Mouse (Mus musculus): ENCODE results near the gene Tssk3. TPM values are rescaled to one million over a fixed set of nuclear protein-coding genes. Genes with fewer than 3 reads are reported as not detected.

Gene Tssk3
- polyA plus RNA-seq, 1 experiment from 2014 or later = not detected

GRCm38 (mm10) chr4:129513891-129514290 is 23.1 kb upstream of the Tssk3 start:
- H3K27ac ChIP-seq (ENCODE audit: low read depth, low read length) = peak overlapping the region; percentile 96
- peak overlapping the region; percentile 98 for H3K4me3 ChIP-seq (ENCODE audit: low read depth, low read length)
- H3K9ac ChIP-seq (ENCODE audit: low read depth, low read length) = peak overlapping the region; percentile 100
- H3K9me3 ChIP-seq (replicated peaks; ENCODE audit: control insufficient read depth, low read length) = no peaks in the 10 kb centered on the region
- peak; percentile 23; the same call in 1 of the 2 replicates for ATAC-seq (replicated peaks; ENCODE audit: insufficient number of reproducible peaks, low FRiP score, low TSS enrichment)
- under 1% methylated on average over 51 of the region's 57 CpGs for WGBS (ENCODE audit: insufficient replicate concordance)
- H3K4me2 ChIP-seq = peak overlapping the region; percentile 78
- no peaks in the 10 kb centered on the region for H3K27me3 ChIP-seq (ENCODE audit: control insufficient read depth, insufficient read depth, low read length)
- H3K4me1 ChIP-seq (ENCODE audit: control insufficient read depth, insufficient read depth, low read length) = peaks cover 5% of the 10 kb centered on the region; the same call in 1 of the 2 replicates
- H3K36me3 ChIP-seq (ENCODE audit: control insufficient read depth, insufficient read depth, low read length) = peaks cover 9% of the 10 kb centered on the region; the same call in 1 of the 2 replicates

GRCm38 (mm10) chr4:129513086-129513767 is 22.4 kb upstream of the Tssk3 start, which contains the start of gene Marcksl1:
Marcksl1 (plus strand) TSS chr4:129513581.
- no peaks in the 10 kb centered on the region for H3K27me3 ChIP-seq (ENCODE audit: control insufficient read depth, insufficient read depth, low read length)
- peak within 1 kb of the TSS; percentile 100 for H3K9ac ChIP-seq (ENCODE audit: low read depth, low read length)
- H3K36me3 ChIP-seq (ENCODE audit: control insufficient read depth, insufficient read depth, low read length) = peaks cover 6% of the 10 kb centered on the region; the same call in 1 of the 2 replicates
- peak within 1 kb of the TSS; percentile 96 for H3K27ac ChIP-seq (ENCODE audit: low read depth, low read length)
- H3K9me3 ChIP-seq (replicated peaks; ENCODE audit: control insufficient read depth, low read length) = no peaks in the 10 kb centered on the region
- H3K4me2 ChIP-seq = peak within 1 kb of the TSS; percentile 78
- peak within 1 kb of the TSS; percentile 98 for H3K4me3 ChIP-seq (ENCODE audit: low read depth, low read length)
- ATAC-seq (replicated peaks; ENCODE audit: insufficient number of reproducible peaks, low FRiP score, low TSS enrichment) = peak; percentile 78
- WGBS (ENCODE audit: insufficient replicate concordance) = 6% methylated on average over 47 of the region's 47 CpGs
- H3K4me1 ChIP-seq (ENCODE audit: control insufficient read depth, insufficient read depth, low read length) = peaks cover 6% of the 10 kb centered on the region; the same call in 1 of the 2 replicates

GRCm38 (mm10) chr4:129511413-129512096 is 20.7 kb upstream of the Tssk3 start:
- WGBS (ENCODE audit: insufficient replicate concordance) = 58% methylated on average over 6 of the region's 6 CpGs
- H3K36me3 ChIP-seq (ENCODE audit: control insufficient read depth, insufficient read depth, low read length) = peaks cover 1% of the 10 kb centered on the region; the same call in 1 of the 2 replicates
- H3K4me1 ChIP-seq (ENCODE audit: control insufficient read depth, insufficient read depth, low read length) = peaks cover 13% of the 10 kb centered on the region
- ATAC-seq (replicated peaks; ENCODE audit: insufficient number of reproducible peaks, low FRiP score, low TSS enrichment) = no peak
- H3K27me3 ChIP-seq (ENCODE audit: control insufficient read depth, insufficient read depth, low read length) = no peaks in the 10 kb centered on the region
- no peak overlapping the region for H3K4me2 ChIP-seq
- H3K9me3 ChIP-seq (replicated peaks; ENCODE audit: control insufficient read depth, low read length) = no peaks in the 10 kb centered on the region
- no peak overlapping the region for H3K9ac ChIP-seq (ENCODE audit: low read depth, low read length)
- no peak overlapping the region for H3K4me3 ChIP-seq (ENCODE audit: low read depth, low read length)
- no peak overlapping the region for H3K27ac ChIP-seq (ENCODE audit: low read depth, low read length)

- Histone ChIP-seq H3K4me1 (ENCODE audit: control insufficient read depth, insufficient read depth, low read length) (peaks cover 13% of the 10 kb centered on the region), H3K36me3 (ENCODE audit: control insufficient read depth, insufficient read depth, low read length) (no peaks in the 10 kb centered on the region), H3K9me3 (replicated peaks; ENCODE audit: control insufficient read depth, low read length) (no peaks in the 10 kb centered on the region), H3K4me3 (ENCODE audit: low read depth, low read length) (no peak overlapping the region), H3K27me3 (ENCODE audit: control insufficient read depth, insufficient read depth, low read length) (no peaks in the 10 kb centered on the region), H3K9ac (ENCODE audit: low read depth, low read length) (no peak overlapping the region), H3K27ac (ENCODE audit: low read depth, low read length) (no peak overlapping the region), H3K4me2 (no peak overlapping the region)
- WGBS (ENCODE audit: insufficient replicate concordance) = 67% methylated on average over 6 of the region's 6 CpGs
- no peak for ATAC-seq (replicated peaks; ENCODE audit: insufficient number of reproducible peaks, low FRiP score, low TSS enrichment)
Measured at GRCm38 (mm10) chr4:129510723-129511412, 20.0 kb upstream of the Tssk3 start.

- H3K27me3 ChIP-seq (ENCODE audit: control insufficient read depth, insufficient read depth, low read length) = no peaks in the 10 kb centered on the region
- H3K4me2 ChIP-seq = no peak overlapping the region
- H3K9me3 ChIP-seq (replicated peaks; ENCODE audit: control insufficient read depth, low read length) = no peaks in the 10 kb centered on the region
- H3K27ac ChIP-seq (ENCODE audit: low read depth, low read length) = no peak overlapping the region
- no peak overlapping the region for H3K9ac ChIP-seq (ENCODE audit: low read depth, low read length)
- peaks cover 13% of the 10 kb centered on the region for H3K4me1 ChIP-seq (ENCODE audit: control insufficient read depth, insufficient read depth, low read length)
- WGBS (ENCODE audit: insufficient replicate concordance) = 51% methylated on average over 3 of the region's 3 CpGs
- no peak for ATAC-seq (replicated peaks; ENCODE audit: insufficient number of reproducible peaks, low FRiP score, low TSS enrichment)
- H3K36me3 ChIP-seq (ENCODE audit: control insufficient read depth, insufficient read depth, low read length) = no peaks in the 10 kb centered on the region
- no peak overlapping the region for H3K4me3 ChIP-seq (ENCODE audit: low read depth, low read length)
Measured at GRCm38 (mm10) chr4:129509650-129510049, 18.8 kb upstream of the Tssk3 start.

- Histone ChIP-seq H3K4me3 (ENCODE audit: low read depth, low read length) (no peak overlapping the region), H3K9me3 (replicated peaks; ENCODE audit: control insufficient read depth, low read length) (no peaks in the 10 kb centered on the region), H3K9ac (ENCODE audit: low read depth, low read length) (no peak overlapping the region), H3K4me2 (no peak overlapping the region), H3K36me3 (ENCODE audit: control insufficient read depth, insufficient read depth, low read length) (no peaks in the 10 kb centered on the region), H3K4me1 (ENCODE audit: control insufficient read depth, insufficient read depth, low read length) (peaks cover 13% of the 10 kb centered on the region), H3K27ac (ENCODE audit: low read depth, low read length) (no peak overlapping the region), H3K27me3 (ENCODE audit: control insufficient read depth, insufficient read depth, low read length) (no peaks in the 10 kb centered on the region)
- 61% methylated on average over 15 of the region's 15 CpGs for WGBS (ENCODE audit: insufficient replicate concordance)
- no peak for ATAC-seq (replicated peaks; ENCODE audit: insufficient number of reproducible peaks, low FRiP score, low TSS enrichment)
Measured at GRCm38 (mm10) chr4:129508834-129509600, 18.2 kb upstream of the Tssk3 start.

GRCm38 (mm10) chr4:129508237-129508515 is 17.4 kb upstream of the Tssk3 start:
- Histone ChIP-seq H3K27me3 (ENCODE audit: control insufficient read depth, insufficient read depth, low read length) (no peaks in the 10 kb centered on the region), H3K4me1 (ENCODE audit: control insufficient read depth, insufficient read depth, low read length) (peaks cover 18% of the 10 kb centered on the region), H3K9me3 (replicated peaks; ENCODE audit: control insufficient read depth, low read length) (no peaks in the 10 kb centered on the region), H3K4me3 (ENCODE audit: low read depth, low read length) (no peak overlapping the region), H3K27ac (ENCODE audit: low read depth, low read length) (no peak overlapping the region), H3K4me2 (no peak overlapping the region), H3K9ac (ENCODE audit: low read depth, low read length) (no peak overlapping the region), H3K36me3 (ENCODE audit: control insufficient read depth, insufficient read depth, low read length) (no peaks in the 10 kb centered on the region)
- no peak for ATAC-seq (replicated peaks; ENCODE audit: insufficient number of reproducible peaks, low FRiP score, low TSS enrichment)
- WGBS (ENCODE audit: insufficient replicate concordance) = 39% methylated on average over 3 of the region's 3 CpGs

All from heart, embryonic 11.5 days (tissue).